Mouse (Mus musculus) ES-Bruce4 (cell line): ENCODE results near the gene Ptprj. TPM values are rescaled to one million over a fixed set of nuclear protein-coding genes. Genes with fewer than 3 reads are reported as not detected.

ENCODE experiments used
- H3K27ac ChIP-seq: 2 replicates; pipeline ENCODE4 v1.5.1; 2012; ENCODE audit warnings: low read length, inconsistent platforms; ENCODE audit not compliant: insufficient read depth
- H3K27me3 ChIP-seq: 2 replicates; pipeline ENCODE4 v1.6.1; 2012; ENCODE audit warnings: mild to moderate bottlenecking, low read length, inconsistent platforms; ENCODE audit not compliant: control insufficient read depth, poor library complexity, insufficient read depth, severe bottlenecking
- H3K36me3 ChIP-seq: 2 replicates; pipeline ENCODE4 v1.6.1; 2012; ENCODE audit warnings: inconsistent platforms, mild to moderate bottlenecking, low read length, moderate library complexity; ENCODE audit not compliant: control insufficient read depth, poor library complexity, insufficient read depth, severe bottlenecking
- H3K4me1 ChIP-seq: one replicate; pipeline ENCODE4 v1.8.1; 2011; ENCODE audit warnings: low read length; ENCODE audit not compliant: control insufficient read depth, insufficient read depth
- H3K4me3 ChIP-seq: 2 replicates; pipeline ENCODE4 v1.5.1; 2011; ENCODE audit warnings: low read depth, mild to moderate bottlenecking, low read length
- H3K9ac ChIP-seq: 2 replicates; pipeline ENCODE4 v1.6.1; 2012; ENCODE audit warnings: low read depth, mild to moderate bottlenecking, inconsistent platforms; ENCODE audit not compliant: poor library complexity, severe bottlenecking
- H3K9me3 ChIP-seq: replicated peaks from 2 replicates; pipeline ENCODE4 v1.6.1; 2012; ENCODE audit warnings: mild to moderate bottlenecking, low read length, inconsistent platforms; ENCODE audit not compliant: control insufficient read depth, poor library complexity, insufficient read depth, severe bottlenecking
- CTCF ChIP-seq: IDR thresholded peaks from one replicate; pipeline ENCODE4 v1.8.1; 2011; ENCODE audit warnings: low read depth, low read length
- EP300 ChIP-seq: IDR thresholded peaks from 2 replicates; pipeline ENCODE4 v1.6.1; 2011; ENCODE audit warnings: low read depth, low read length; ENCODE audit not compliant: insufficient read depth
- POLR2A ChIP-seq: IDR thresholded peaks from one replicate; pipeline ENCODE4 v1.8.1; 2011; ENCODE audit warnings: low read length; ENCODE audit not compliant: insufficient read depth
- polyA plus RNA-seq: library from polyadenylated mRNA; stranded (reverse); fragments of >200 nt; gene quantifications from 2 replicates; pipeline ENCODE4 v1.2.4, GENCODE M21; 2011; ENCODE audit warnings: low read depth; ENCODE audit not compliant: missing spikeins, insufficient read depth, insufficient read length

Gene Ptprj
- polyA plus RNA-seq, 1 experiment = 5.5 TPM

DNA sequence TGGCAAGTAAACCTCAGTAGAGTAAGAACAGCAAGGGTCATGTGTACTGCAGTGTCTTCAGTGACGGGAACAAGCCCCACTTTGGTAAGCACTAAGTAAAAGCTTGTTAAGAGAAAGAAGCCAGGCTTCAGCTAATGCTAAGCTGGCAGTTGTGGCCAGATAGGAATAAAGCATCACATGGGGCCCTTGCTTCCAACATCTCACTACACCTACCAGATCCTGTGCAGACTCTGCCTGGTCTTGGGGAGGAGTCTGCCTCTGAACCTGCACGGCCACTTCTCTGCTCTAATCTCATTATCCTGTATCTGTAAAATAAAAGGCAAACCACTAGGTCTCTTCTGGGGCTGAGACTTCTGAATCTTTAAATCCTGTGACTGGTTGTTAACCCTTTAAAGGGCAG is 39.2 kb upstream of the Ptprj start:
- H3K4me3 ChIP-seq = no peak overlapping the region
- no peaks in the 10 kb centered on the region for H3K36me3 ChIP-seq
- no peak overlapping the region for H3K27ac ChIP-seq
- TF ChIP-seq CTCF (no peak), EP300 (no peak), POLR2A (no peak)
- H3K4me1 ChIP-seq = no peaks in the 10 kb centered on the region
- no peak overlapping the region for H3K9ac ChIP-seq
- H3K9me3 ChIP-seq = no peaks in the 10 kb centered on the region
- no peaks in the 10 kb centered on the region for H3K27me3 ChIP-seq

DNA sequence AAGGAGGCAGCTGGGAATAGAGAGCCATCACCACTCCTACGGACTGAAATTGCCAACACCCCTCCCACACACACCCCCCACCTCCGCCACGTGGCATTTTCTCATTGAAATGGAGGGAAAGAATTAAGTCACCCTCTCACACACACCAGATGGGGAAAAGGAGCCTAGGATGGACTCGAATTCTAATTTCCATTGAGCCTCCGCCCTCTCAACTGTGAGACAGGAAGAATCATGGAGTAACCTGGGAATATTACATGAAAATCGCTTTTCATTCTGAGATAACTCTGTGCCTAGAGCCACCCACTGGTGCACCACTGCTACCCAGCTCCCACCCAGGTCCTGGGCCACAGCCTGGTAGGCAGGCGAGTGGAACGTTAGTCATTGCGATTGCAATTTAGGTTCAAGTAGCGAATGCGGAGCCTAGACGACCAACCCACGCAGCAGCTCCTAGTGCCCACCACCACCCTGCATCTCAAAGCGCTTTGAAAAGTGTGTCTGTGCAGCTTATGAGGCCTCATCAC is 34.3 kb upstream of the Ptprj start:
- TF ChIP-seq POLR2A (no peak), CTCF (no peak), EP300 (no peak)
- H3K36me3 ChIP-seq = no peaks in the 10 kb centered on the region

DNA sequence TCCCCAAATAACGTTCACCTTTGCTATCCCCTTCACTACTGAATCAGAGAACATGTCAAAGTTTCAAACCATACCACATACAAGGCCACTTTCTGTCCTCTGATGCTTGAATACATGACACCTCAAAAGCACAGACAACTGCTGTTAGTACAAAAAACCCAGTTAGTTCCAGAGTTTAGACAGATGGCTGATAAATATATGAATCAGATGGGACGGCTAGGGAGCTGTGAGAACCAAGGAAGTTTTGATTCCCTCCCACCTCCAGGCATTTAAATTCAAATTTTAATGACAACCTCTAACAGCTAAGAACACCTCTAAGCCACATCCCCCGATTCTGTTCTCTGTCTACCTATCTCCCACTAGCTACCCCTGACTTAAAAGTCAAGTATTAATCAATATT is 33.1 kb upstream of the Ptprj start:
- H3K27ac ChIP-seq = no peak overlapping the region
- no peaks in the 10 kb centered on the region for H3K27me3 ChIP-seq
- H3K4me3 ChIP-seq = no peak overlapping the region
- no peaks in the 10 kb centered on the region for H3K9me3 ChIP-seq
- no peak overlapping the region for H3K9ac ChIP-seq
- H3K36me3 ChIP-seq = no peaks in the 10 kb centered on the region
- TF ChIP-seq POLR2A (no peak), CTCF (no peak), EP300 (no peak)
- peaks cover 4% of the 10 kb centered on the region for H3K4me1 ChIP-seq

More for the DNA sequence above, 34.3 kb upstream of the Ptprj start:
- peaks cover 4% of the 10 kb centered on the region for H3K4me1 ChIP-seq
- H3K9ac ChIP-seq = no peak overlapping the region
- H3K27ac ChIP-seq = no peak overlapping the region
- no peak overlapping the region for H3K4me3 ChIP-seq
- H3K9me3 ChIP-seq = no peaks in the 10 kb centered on the region
- no peaks in the 10 kb centered on the region for H3K27me3 ChIP-seq

DNA sequence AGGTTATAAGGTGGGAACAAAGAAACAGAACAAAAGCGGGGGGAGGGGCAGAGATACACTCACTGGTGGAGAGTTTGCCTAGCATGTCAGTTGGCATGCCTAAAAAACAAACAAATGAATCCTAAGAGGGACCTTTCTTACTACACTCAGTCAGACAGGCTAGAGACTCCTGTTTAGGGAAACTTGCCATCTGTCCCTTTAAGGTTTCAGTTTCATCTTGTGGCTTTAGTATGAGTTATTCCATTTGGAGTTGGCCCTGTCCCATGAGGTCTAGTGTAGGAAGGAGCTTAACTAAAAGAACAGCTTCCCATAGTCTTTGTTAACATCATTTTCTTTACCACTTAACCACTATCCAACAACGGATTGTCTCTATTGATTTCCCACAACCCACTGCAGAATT is 32.6 kb upstream of the Ptprj start:
- Histone ChIP-seq H3K4me3 (no peak overlapping the region), H3K36me3 (no peaks in the 10 kb centered on the region), H3K27ac (no peak overlapping the region), H3K27me3 (no peaks in the 10 kb centered on the region), H3K9ac (no peak overlapping the region), H3K4me1 (peaks cover 4% of the 10 kb centered on the region), H3K9me3 (no peaks in the 10 kb centered on the region)
- TF ChIP-seq POLR2A (no peak), CTCF (no peak), EP300 (no peak)

DNA sequence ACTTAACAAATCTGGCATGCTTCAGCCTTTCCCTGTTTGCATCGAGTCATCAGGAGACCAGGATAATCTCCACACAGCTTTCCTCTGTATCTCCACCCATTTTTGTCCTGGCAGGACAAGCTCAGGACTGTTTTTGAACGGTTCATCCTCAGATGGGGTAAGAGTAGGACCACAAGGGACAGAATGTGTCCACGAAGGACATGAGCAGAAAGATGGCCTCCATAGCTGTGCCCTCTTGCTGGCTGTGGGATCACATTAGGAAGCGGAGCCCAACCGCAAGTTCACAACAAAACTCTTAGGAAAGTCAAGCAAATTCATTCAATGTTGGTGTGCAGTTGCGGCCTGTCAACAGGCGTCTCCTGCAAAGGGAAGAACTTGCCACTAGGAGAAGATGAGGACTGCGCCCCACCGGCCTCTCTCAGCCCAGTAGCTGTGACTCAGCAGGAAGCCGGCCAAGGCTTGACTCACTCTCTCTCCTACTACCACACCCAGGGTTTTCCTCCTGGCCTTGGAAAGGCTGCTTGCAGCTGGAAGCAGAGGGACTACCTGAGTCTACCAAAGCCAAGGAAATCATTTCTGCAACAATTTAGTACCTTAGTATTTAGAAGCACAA is 31.6 kb upstream of the Ptprj start:
- Histone ChIP-seq H3K4me1 (peaks cover 4% of the 10 kb centered on the region), H3K27me3 (no peaks in the 10 kb centered on the region), H3K36me3 (no peaks in the 10 kb centered on the region), H3K27ac (no peak overlapping the region), H3K9ac (no peak overlapping the region), H3K4me3 (no peak overlapping the region), H3K9me3 (no peaks in the 10 kb centered on the region)
- TF ChIP-seq EP300 = no peak
- TF ChIP-seq POLR2A = no peak
- TF ChIP-seq CTCF = no peak

DNA sequence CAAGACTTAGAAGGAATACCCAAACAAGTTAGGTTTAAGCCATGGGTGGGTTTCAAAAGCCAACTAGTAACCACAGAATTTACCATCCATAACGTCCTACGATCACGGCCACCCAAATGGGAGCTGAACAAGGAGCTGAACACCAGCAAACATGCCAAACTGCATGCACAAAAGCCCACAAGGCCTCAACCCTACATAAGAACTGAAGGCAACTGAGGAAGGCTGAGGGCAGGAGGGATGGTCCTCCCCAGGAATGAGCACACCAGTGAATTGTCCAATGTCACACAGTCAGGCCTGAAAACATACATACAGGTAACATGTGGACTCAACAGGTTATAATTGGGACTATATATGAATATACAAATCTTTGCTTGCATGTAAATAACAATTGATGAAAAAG is 20.6 kb upstream of the Ptprj start:
- Histone ChIP-seq H3K4me1 (no peaks in the 10 kb centered on the region), H3K9ac (no peak overlapping the region), H3K36me3 (no peaks in the 10 kb centered on the region), H3K9me3 (0 out of 2 replicates have a peak, but pooled peaks cover 2% of the 10 kb centered on the region), H3K4me3 (no peak overlapping the region), H3K27ac (no peak overlapping the region), H3K27me3 (no peaks in the 10 kb centered on the region; the same call in 1 of the 2 replicates)
- no peak for TF ChIP-seq CTCF
